Mouse (Mus musculus) hindbrain, embryonic 15.5 days (tissue): ENCODE data around the gene Igf1r. TPM values are rescaled to one million over a fixed set of nuclear protein-coding genes. Genes with fewer than 3 reads are reported as not detected.
A peak's percentile ranks its signal among the peaks of the same experiment; 100 is the strongest.

Experiments
- ATAC-seq: fragments of 200-750 bp; cut with Nextera tagmentation; 2 replicates; pipeline ENCODE4 v1.8.0; 2017; ENCODE audit warnings: low read depth, moderate number of reproducible peaks, moderate TSS enrichment; ENCODE audit not compliant: low FRiP score
- H3K27ac ChIP-seq: fragments of 300-500 bp; sonication (generic); replicated peaks from 2 replicates; pipeline ENCODE4 v1.5.1; 2015; ENCODE audit warnings: mild to moderate bottlenecking, inconsistent platforms
- H3K27me3 ChIP-seq: fragments of 300-500 bp; sonication (generic); 2 replicates; pipeline ENCODE4 v1.6.1; 2015; ENCODE audit warnings: control low read depth, inconsistent platforms
- H3K36me3 ChIP-seq: fragments of 300-500 bp; sonication (generic); 2 replicates; pipeline ENCODE4 v1.6.1; 2015; ENCODE audit warnings: control low read depth, inconsistent platforms
- H3K4me1 ChIP-seq: fragments of 300-500 bp; sonication (generic); replicated peaks from 2 replicates; pipeline ENCODE4 v1.6.1; 2015; ENCODE audit warnings: control low read depth, inconsistent platforms
- H3K4me2 ChIP-seq: fragments of 300-500 bp; sonication (generic); 2 replicates; pipeline ENCODE4 v1.6.1; 2015; ENCODE audit warnings: moderate library complexity, mild to moderate bottlenecking, inconsistent platforms
- H3K4me3 ChIP-seq: fragments of 300-500 bp; sonication (generic); 2 replicates; pipeline ENCODE4 v1.5.1; 2015; ENCODE audit warnings: mild to moderate bottlenecking, inconsistent platforms
- H3K9ac ChIP-seq: fragments of 300-500 bp; sonication (generic); 2 replicates; pipeline ENCODE4 v1.6.1; 2015; ENCODE audit warnings: inconsistent platforms
- H3K9me3 ChIP-seq: fragments of 300-500 bp; sonication (generic); 2 replicates; pipeline ENCODE4 v1.6.1; 2016; ENCODE audit warnings: control low read depth, inconsistent platforms
- WGBS: fragments of 180-500 bp; shearing (Covaris S2); methylation state at CpG from one replicate; pipeline ENCODE4 v1.1.7; 2015; 5-methylcytosine and 5-hydroxymethylcytosine counted together
- polyA plus RNA-seq: library from polyadenylated mRNA; unstranded; fragments of >200 nt; fragmentation: Nextera tagmentation; extraction: Ambion mirVana; gene quantifications from 2 replicates; pipeline ENCODE4 v1.2.1, GENCODE M21; 2015

Igf1r gene
- polyA plus RNA-seq, 1 experiment from 2014 or later: 22.8 TPM

DNA sequence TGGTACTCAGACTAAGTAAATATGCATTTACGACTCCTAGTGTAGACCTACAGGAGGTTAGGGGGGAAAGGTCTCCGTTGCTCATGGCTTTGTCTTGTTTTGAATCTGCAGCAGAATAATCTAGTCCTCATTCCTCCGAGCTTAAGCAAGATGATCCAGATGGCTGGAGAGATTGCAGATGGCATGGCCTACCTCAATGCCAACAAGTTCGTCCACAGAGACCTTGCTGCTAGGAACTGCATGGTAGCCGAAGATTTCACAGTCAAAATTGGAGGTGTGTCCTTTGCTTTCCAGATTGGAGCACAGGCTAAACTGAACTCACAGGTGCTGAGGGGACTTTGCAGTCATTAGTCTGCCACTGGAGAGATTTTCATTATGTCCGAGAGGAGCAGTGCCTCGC lies 259.3 kb downstream of the Igf1r start:
- no peak overlapping the region for H3K27ac ChIP-seq
- 87% methylated on average over 7 of the region's 7 CpGs for WGBS
- ATAC-seq: no peak
- no peak overlapping the region for H3K4me3 ChIP-seq
- H3K4me1 ChIP-seq: no peaks in the 10 kb centered on the region
- H3K9ac ChIP-seq: no peak overlapping the region
- no peak overlapping the region for H3K4me2 ChIP-seq
- no peaks in the 10 kb centered on the region for H3K9me3 ChIP-seq
- H3K27me3 ChIP-seq: no peaks in the 10 kb centered on the region
- peaks cover 59% of the 10 kb centered on the region for H3K36me3 ChIP-seq

DNA sequence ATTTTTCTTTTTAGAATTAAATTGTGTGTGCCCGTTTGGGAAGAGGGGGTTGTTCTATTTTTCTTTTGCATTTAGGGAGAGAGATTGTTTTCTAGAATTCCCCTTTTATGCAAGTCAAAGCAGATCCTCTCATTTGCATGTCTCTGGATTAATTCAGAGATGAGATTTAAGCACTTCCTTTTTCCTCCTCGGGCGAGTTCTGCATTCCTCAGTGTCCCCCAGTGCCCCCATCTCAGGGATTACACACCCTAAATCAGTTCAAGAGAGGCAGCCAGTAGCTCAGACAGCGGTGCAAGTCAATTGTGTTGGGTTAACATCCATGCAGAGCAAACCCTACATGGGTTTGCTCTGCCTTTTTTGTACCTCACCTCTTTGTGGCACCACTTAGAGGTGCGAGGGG lies 261.2 kb downstream of the Igf1r start:
- Histone ChIP-seq H3K9ac (no peak overlapping the region), H3K4me3 (no peak overlapping the region), H3K4me2 (no peak overlapping the region), H3K4me1 (no peaks in the 10 kb centered on the region), H3K36me3 (peaks cover 59% of the 10 kb centered on the region), H3K27ac (no peak overlapping the region), H3K27me3 (no peaks in the 10 kb centered on the region), H3K9me3 (no peaks in the 10 kb centered on the region)
- WGBS: 82% methylated on average over 5 of the region's 5 CpGs
- ATAC-seq: no peak

DNA sequence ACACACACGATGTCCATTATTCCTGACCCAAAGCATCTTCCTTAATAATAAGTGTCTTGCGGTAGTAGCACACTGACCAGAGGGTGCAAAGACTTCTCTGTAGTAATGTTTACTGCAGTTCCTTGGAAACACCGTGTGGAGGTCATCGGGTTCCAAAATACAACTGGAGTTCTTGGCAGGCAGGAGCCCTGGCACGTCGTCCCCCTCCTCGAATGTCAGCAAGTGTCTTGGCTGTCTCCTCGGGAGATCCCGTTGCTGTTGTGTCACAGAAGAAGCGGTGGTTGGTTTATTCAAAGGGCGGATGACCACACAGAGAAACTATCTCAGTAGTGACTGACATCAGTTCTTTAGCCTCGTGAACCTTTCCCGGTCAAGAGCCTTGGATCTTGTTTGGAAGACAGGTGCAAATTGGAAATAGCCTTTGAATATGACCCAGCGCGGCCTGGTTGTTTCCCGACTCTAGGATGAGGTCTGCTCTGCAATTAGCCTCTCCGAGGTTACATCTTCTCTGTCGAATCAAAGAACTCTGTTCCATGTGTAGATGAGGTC lies 263.0 kb downstream of the Igf1r start:
- ATAC-seq: no peak
- peaks cover 54% of the 10 kb centered on the region for H3K36me3 ChIP-seq
- no peak overlapping the region for H3K27ac ChIP-seq
- no peak overlapping the region for H3K9ac ChIP-seq
- H3K4me2 ChIP-seq: no peak overlapping the region
- H3K9me3 ChIP-seq: no peaks in the 10 kb centered on the region
- no peak overlapping the region for H3K4me3 ChIP-seq
- WGBS: 84% methylated on average over 18 of the region's 18 CpGs
- no peaks in the 10 kb centered on the region for H3K27me3 ChIP-seq
- H3K4me1 ChIP-seq: no peaks in the 10 kb centered on the region

DNA sequence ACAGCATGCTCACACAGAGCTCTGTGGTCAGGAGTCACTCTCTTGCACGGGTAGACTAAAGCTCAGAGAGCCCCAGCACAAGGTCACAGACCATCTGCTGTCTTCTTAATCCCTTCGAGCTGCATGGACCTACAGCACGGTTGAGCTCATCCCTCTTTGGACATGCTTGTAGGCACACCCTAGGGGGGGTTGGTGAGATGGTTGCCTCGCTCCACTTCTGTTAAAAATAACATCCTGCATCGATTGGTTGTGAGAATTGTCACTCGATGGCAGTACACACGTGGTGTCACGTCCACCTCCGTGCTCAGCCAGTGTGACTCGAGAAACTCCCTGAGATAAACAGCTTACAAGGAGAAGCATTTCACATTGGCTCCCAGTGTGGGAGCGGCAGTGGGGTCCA lies 266.3 kb downstream of the Igf1r start:
- peaks cover 48% of the 10 kb centered on the region for H3K36me3 ChIP-seq
- H3K4me2 ChIP-seq: no peak overlapping the region
- no peak overlapping the region for H3K4me3 ChIP-seq
- ATAC-seq: no peak
- 93% methylated on average over 11 of the region's 11 CpGs for WGBS
- H3K27me3 ChIP-seq: no peaks in the 10 kb centered on the region
- peaks cover 15% of the 10 kb centered on the region; the same call in 1 of the 2 replicates for H3K4me1 ChIP-seq
- no peak overlapping the region for H3K9ac ChIP-seq
- H3K27ac ChIP-seq: no peak overlapping the region
- no peaks in the 10 kb centered on the region for H3K9me3 ChIP-seq

DNA sequence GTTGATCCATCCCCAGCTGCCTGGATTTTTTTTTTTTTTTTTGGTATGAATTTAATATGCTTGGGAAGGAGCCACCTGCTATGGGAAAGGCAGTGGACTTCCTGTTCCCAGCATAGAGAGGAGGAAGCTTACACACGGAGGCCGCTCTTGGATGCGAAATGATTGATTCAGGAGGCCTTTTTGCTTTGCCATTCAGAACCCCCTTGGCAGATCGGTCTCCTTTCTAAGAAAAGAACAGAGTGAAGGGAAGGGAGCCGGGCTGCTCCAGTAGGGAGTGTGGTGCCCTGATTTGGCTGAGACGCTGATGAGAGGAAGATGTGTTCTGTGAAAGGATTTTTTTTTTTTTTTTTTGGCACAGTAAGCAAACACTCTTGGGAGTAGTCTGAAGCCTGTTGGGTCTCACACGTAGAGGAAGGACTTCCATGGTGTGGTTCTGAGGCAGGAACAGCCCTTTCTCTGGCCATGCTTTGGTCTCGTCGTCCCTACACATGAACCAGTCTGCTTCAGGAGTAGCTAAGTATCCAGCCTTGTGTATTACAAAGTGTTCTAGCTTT lies 269.1 kb downstream of the Igf1r start:
- peaks cover 35% of the 10 kb centered on the region for H3K36me3 ChIP-seq
- 0 out of 2 replicates have a peak overlapping the region, but pooled peaks have one; percentile 2 for H3K27ac ChIP-seq
- ATAC-seq: 0 out of 2 replicates have a peak, but pooled peaks have one; percentile 16
- H3K9me3 ChIP-seq: no peaks in the 10 kb centered on the region
- WGBS: 72% methylated on average over 9 of the region's 9 CpGs
- H3K4me3 ChIP-seq: no peak overlapping the region
- peaks cover 15% of the 10 kb centered on the region; the same call in 1 of the 2 replicates for H3K4me1 ChIP-seq
- H3K27me3 ChIP-seq: no peaks in the 10 kb centered on the region
- no peak overlapping the region for H3K9ac ChIP-seq
- H3K4me2 ChIP-seq: no peak overlapping the region

DNA sequence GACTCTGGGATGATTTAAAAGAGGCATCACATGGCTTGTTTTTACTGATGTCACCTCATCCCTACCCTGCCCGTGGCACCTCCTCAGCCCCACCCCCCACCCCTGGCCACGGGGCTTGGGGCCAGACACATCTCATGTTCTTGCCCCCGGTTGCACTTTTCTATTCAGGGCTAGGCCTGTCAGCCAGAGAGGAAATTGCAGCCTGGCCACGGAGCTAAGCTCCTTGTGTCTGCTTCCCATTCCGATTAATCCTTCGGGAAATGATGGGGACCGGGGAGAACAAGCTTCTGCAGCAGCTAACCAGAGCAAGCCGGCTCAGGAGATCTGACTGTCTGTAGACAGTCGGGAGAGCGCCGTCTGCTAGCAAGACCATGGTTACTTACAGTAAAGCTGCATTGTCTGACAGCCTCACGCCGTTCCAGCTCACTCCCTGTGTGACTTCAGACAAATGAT lies 270.8 kb downstream of the Igf1r start:
- no peak overlapping the region for H3K4me3 ChIP-seq
- ATAC-seq: peak; percentile 65
- peaks cover 24% of the 10 kb centered on the region for H3K36me3 ChIP-seq
- H3K4me2 ChIP-seq: no peak overlapping the region
- no peak overlapping the region for H3K9ac ChIP-seq
- 46% methylated on average over 13 of the region's 13 CpGs for WGBS
- peaks cover 17% of the 10 kb centered on the region for H3K4me1 ChIP-seq
- no peaks in the 10 kb centered on the region for H3K9me3 ChIP-seq
- no peaks in the 10 kb centered on the region for H3K27me3 ChIP-seq
- H3K27ac ChIP-seq: peak overlapping the region; percentile 61

DNA sequence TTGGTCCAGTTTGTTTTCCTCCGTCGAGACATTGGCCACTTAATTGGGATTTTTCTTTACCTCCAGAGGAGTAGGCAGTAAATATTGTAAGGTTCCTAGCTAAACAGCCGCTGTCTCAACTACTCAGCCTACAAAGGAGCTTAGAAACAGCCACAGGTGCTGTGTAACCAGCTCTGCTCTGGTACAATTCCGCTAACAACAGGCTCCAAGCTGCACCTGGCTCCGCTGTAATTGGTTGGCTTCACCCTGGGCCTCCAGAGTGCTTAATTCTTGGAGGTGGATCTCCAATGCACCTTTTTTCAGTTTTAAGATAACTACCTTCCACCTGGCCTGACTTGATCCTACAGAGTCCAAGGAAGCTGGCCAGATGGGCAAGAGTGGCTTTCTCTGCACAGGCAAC lies 271.4 kb downstream of the Igf1r start:
- H3K36me3 ChIP-seq: peaks cover 18% of the 10 kb centered on the region

DNA sequence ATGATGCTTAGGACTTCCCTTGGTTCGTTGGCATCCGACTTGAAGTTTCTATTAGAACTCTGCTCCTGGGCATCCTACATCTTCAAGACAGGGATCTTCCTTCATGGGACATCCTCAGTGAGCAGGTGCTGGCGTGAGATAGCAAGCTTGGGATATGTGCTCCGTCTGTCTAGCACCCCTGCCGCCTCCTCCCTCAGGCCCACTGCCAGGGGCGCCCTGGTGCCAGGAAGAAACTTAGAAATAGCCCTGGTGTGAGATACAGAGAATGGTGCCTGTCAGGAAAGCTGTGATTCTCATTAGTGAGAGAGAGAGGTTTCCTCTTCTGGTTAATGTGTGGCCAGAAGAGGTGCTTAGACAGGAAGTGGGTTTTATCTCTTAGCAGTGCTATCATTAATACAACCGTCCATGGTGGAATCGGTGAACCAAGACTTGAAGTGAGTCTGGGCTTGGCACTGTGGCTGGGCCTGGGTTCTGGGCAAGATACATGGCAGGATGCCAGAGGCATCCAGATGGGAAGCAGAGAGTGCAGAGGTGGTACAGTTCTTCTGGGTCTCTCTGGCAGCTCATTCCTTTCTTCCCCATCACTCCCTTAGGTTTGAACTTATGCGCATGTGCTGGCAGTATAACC lies 272.9 kb downstream of the Igf1r start:
- 79% methylated on average over 9 of the region's 9 CpGs for WGBS
- no peak overlapping the region for H3K27ac ChIP-seq
- no peak for ATAC-seq

More for the DNA sequence above, 271.4 kb downstream of the Igf1r start:
- ATAC-seq: no peak
- Histone ChIP-seq H3K4me2 (no peak overlapping the region), H3K4me1 (peaks cover 19% of the 10 kb centered on the region), H3K9ac (no peak overlapping the region), H3K27me3 (no peaks in the 10 kb centered on the region), H3K4me3 (no peak overlapping the region), H3K9me3 (no peaks in the 10 kb centered on the region), H3K27ac (peak overlapping the region; percentile 61; the same call in 1 of the 2 replicates)
- 90% methylated on average over 5 of the region's 5 CpGs for WGBS

DNA sequence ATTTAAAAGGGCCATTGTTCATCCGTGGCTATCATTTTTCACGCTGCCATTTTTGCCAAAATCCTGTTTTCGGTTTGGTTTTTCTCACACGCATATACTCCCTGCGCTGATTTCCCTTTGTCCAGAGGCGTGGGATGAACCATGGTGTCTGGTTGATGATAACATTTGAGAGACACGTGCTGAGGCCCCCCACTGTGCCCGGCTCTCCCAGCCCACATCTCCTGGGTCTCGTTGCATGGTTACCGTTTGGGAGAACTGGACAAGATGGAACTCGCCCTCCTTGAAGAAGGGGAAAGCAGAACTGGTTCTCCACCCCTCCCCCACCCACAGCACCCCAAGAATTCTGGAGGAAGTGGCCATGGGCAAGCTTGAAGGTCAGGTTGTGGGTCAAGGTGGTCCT lies 274.4 kb downstream of the Igf1r start:
- no peak overlapping the region for H3K4me3 ChIP-seq
- ATAC-seq: no peak
- H3K27me3 ChIP-seq: no peaks in the 10 kb centered on the region
- 72% methylated on average over 11 of the region's 11 CpGs for WGBS
- H3K9me3 ChIP-seq: no peaks in the 10 kb centered on the region
- H3K4me2 ChIP-seq: no peak overlapping the region
- H3K9ac ChIP-seq: no peak overlapping the region
- H3K36me3 ChIP-seq: peaks cover 13% of the 10 kb centered on the region; the same call in 1 of the 2 replicates
- H3K4me1 ChIP-seq: peaks cover 19% of the 10 kb centered on the region
- no peak overlapping the region for H3K27ac ChIP-seq

More for the DNA sequence above, 272.9 kb downstream of the Igf1r start:
- Histone ChIP-seq H3K9ac (no peak overlapping the region), H3K4me3 (no peak overlapping the region), H3K36me3 (peaks cover 13% of the 10 kb centered on the region; the same call in 1 of the 2 replicates), H3K4me1 (peaks cover 19% of the 10 kb centered on the region), H3K4me2 (no peak overlapping the region), H3K27me3 (no peaks in the 10 kb centered on the region), H3K9me3 (no peaks in the 10 kb centered on the region)

DNA sequence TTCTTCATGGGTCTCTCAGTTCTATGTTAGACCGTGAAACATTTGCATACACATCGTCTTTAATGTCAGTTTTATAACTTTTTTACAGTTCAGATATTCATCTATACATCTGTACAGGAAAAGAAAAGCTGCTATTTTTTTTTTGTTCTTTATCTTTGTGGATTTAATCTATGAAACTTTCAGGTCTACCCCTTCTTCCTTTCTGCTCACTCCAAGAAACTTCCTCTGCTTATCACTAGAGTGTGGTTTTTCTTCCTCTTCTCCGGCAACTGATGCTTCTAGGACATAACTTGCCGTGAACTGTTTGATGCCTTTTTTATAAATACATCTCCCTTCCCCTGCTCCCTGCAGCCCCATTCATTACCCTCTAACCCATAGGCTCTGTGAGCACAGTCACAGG lies 275.0 kb downstream of the Igf1r start:
- peaks cover 14% of the 10 kb centered on the region for H3K4me1 ChIP-seq
- peaks cover 13% of the 10 kb centered on the region; the same call in 1 of the 2 replicates for H3K36me3 ChIP-seq
- ATAC-seq: no peak
- no peaks in the 10 kb centered on the region for H3K9me3 ChIP-seq
- H3K4me3 ChIP-seq: no peak overlapping the region
- H3K4me2 ChIP-seq: no peak overlapping the region
- no peak overlapping the region for H3K27ac ChIP-seq
- 82% methylated on average over 4 of the region's 4 CpGs for WGBS
- no peaks in the 10 kb centered on the region for H3K27me3 ChIP-seq
- H3K9ac ChIP-seq: no peak overlapping the region

DNA sequence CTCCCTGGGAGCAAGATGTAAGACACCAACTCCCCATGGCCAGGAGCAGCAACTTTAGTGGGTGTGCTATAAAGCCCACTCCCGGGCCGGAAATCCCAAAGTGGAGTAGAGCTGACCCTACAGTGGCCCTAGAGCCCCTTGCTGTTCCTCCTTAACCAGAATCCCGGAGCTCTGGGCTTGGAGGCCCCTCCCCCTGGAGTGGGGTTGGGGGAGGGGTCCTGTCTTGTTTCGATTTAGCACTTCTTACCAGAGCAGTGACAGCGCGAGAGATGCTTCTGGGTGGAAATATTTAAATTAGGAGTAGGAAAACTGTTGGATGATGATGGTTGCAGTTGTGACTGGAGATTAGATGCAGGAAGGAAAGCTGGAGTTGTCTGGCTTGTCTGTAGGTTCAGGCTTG lies 275.9 kb downstream of the Igf1r start:
- Histone ChIP-seq H3K27ac (no peak overlapping the region), H3K9ac (no peak overlapping the region), H3K27me3 (no peaks in the 10 kb centered on the region), H3K9me3 (no peaks in the 10 kb centered on the region), H3K4me2 (no peak overlapping the region), H3K4me1 (peaks cover 6% of the 10 kb centered on the region), H3K36me3 (peaks cover 13% of the 10 kb centered on the region; the same call in 1 of the 2 replicates), H3K4me3 (no peak overlapping the region)
- WGBS: 42% methylated on average over 6 of the region's 6 CpGs
- no peak for ATAC-seq

DNA sequence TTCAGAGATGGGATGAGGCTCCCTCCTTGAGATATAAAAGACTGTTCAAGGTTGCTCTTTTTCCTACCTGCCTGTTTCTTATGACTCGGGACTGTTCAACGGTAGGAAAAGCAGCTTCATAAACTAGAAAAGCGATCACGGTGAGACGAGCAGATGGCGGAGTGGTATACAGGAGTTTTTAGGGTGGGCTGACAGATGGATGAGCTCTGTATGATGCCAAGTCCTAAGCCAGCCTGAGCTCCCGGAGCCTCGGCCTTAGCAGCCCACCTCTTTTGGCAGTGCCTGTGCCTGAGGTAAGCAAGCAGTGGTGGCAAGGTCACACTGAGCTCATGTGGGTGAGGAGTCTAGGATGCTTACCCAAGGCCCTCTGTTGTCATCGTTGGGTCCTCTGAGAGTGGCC lies 278.2 kb downstream of the Igf1r start:
- Histone ChIP-seq H3K36me3 (0 out of 2 replicates have a peak, but pooled peaks cover 6% of the 10 kb centered on the region), H3K27me3 (no peaks in the 10 kb centered on the region), H3K4me1 (peaks cover 12% of the 10 kb centered on the region), H3K9me3 (no peaks in the 10 kb centered on the region), H3K27ac (peak overlapping the region; percentile 45), H3K4me3 (no peak overlapping the region), H3K4me2 (no peak overlapping the region), H3K9ac (no peak overlapping the region)
- no peak for ATAC-seq
- WGBS: 76% methylated on average over 9 of the region's 9 CpGs
